27 mouse cellular contexts compared by ENCODE assay signal in the genomic region with DNA sequence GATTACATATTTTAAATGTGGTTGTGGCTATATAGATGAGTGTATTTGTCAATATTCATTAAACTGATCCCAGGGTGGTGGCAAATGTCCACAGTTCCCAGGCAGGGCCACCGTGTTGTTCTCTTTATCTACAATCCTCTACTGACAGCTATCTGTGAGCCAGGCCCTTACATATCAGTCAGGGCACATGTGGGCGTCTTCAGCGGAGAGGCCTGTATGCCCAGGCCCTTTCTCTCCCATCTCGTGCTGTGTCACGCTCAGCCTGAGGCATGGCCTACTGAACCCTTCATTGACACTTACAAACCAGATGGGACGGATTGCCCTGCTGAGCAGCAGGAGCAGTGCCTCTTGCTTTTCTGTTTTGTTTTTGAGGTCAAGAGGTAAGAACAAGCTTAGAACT. TPM values are rescaled to one million over a fixed set of nuclear protein-coding genes. Genes with fewer than 3 reads are reported as not detected.
DNase-seq lines count a peak whose midpoint lies in the region; ATAC-seq lines count a peak whose summit lies in the region.
"Had no signal": no experiment of that assay in that cellular context is flagged by ENCODE, and none has a peak within 500 bp of the region (broad histone marks: within the 10 kb centered on the region; RNA-seq: fewer than 3 reads in every experiment).

No protein-coding gene starts in this region.

- no peaks in the 10 kb centered on the region for H3K9me3 ChIP-seq in erythroblast, embryonic 14.5 days (ENCODE audit: control insufficient read depth, low read length)
- H3K9me3 ChIP-seq in liver, embryonic 13.5 days (replicated peaks), result no peaks in the 10 kb centered on the region
- H3K9me3 ChIP-seq: embryonic facial prominence, embryonic 15.5 days; forebrain, embryonic 13.5 days; heart, embryonic 15.5 days; hindbrain, embryonic 13.5 days; midbrain, embryonic 10.5 days had no signal

- ATAC-seq in liver, embryonic 13.5 days (ENCODE audit: low read depth), result peak; percentile 98
- ATAC-seq: forebrain, embryonic 13.5 days had no signal

- H3K27me3 ChIP-seq in erythroblast, embryonic 14.5 days (ENCODE audit: control insufficient read depth), result no peaks in the 10 kb centered on the region
- H3K27me3 ChIP-seq in liver, embryonic 13.5 days, result no peaks in the 10 kb centered on the region
- H3K27me3 ChIP-seq: embryonic facial prominence, embryonic 15.5 days; forebrain, embryonic 13.5 days; heart, embryonic 15.5 days; hindbrain, embryonic 13.5 days had no signal

- H3K9ac ChIP-seq in liver, embryonic 13.5 days, result peak overlapping the region; percentile 56; the same call in 1 of the 2 replicates
- H3K9ac ChIP-seq: embryonic facial prominence, embryonic 15.5 days; forebrain, embryonic 13.5 days; heart, embryonic 15.5 days; hindbrain, embryonic 13.5 days had no signal

- 36% methylated on average over 6 of the region's 6 CpGs for WGBS in liver, embryonic 13.5 days (ENCODE audit: insufficient replicate concordance)

- H3K4me2 ChIP-seq in liver, embryonic 13.5 days, result peak overlapping the region; percentile 46
- H3K4me2 ChIP-seq: embryonic facial prominence, embryonic 15.5 days; forebrain, embryonic 13.5 days; heart, embryonic 15.5 days; hindbrain, embryonic 13.5 days had no signal

- peak overlapping the region; percentile 53 for H3K4me3 ChIP-seq in erythroblast, embryonic 14.5 days (replicated peaks)
- no peak overlapping the region for H3K4me3 ChIP-seq in liver, embryonic 13.5 days (replicated peaks)
- H3K4me3 ChIP-seq: embryonic facial prominence, embryonic 15.5 days; forebrain, embryonic 13.5 days; heart, embryonic 15.5 days; hindbrain, embryonic 13.5 days; layer of hippocampus, adult 2 months; midbrain, embryonic 10.5 days had no signal

- H3K27ac ChIP-seq in liver, embryonic 13.5 days, result peak overlapping the region; percentile 94
- H3K27ac ChIP-seq: embryonic facial prominence, embryonic 15.5 days; forebrain, embryonic 13.5 days; heart, embryonic 15.5 days; hindbrain, embryonic 13.5 days; layer of hippocampus, adult 2 months; midbrain, embryonic 10.5 days had no signal

- H3K4me1 ChIP-seq in erythroblast, embryonic 14.5 days (ENCODE audit: control insufficient read depth), result peaks cover 77% of the 10 kb centered on the region
- H3K4me1 ChIP-seq in liver, embryonic 13.5 days (replicated peaks), result peaks cover 70% of the 10 kb centered on the region
- H3K4me1 ChIP-seq: embryonic facial prominence, embryonic 15.5 days; hindbrain, embryonic 13.5 days; midbrain, embryonic 10.5 days had no signal

- H3K36me3 ChIP-seq in erythroblast, embryonic 14.5 days (ENCODE audit: control insufficient read depth), result no peaks in the 10 kb centered on the region
- no peaks in the 10 kb centered on the region for H3K36me3 ChIP-seq in liver, embryonic 13.5 days
- H3K36me3 ChIP-seq: embryonic facial prominence, embryonic 15.5 days; heart, embryonic 15.5 days; hindbrain, embryonic 13.5 days; midbrain, embryonic 10.5 days had no signal

- peak; percentile 10 to 31 for DNase-seq in spleen, postnatal 36 days (ENCODE audit: low spot score in 2 of 2)
- DNase-seq in spleen, postnatal 14 days (ENCODE audit: low spot score in 2 of 2), result no peak
- peak; percentile 74 for DNase-seq in liver, embryonic 13.5 days
- DNase-seq in spleen, postnatal 4 days (ENCODE audit: low spot score in 2 of 2), result peak; percentile 36 to 64
- DNase-seq in adrenal gland, postnatal 4 days (ENCODE audit: low spot score in 2 of 2), result no peak
- DNase-seq in retina, postnatal 1 day, result no peak
- no peak for DNase-seq in heart, adult 8-10 months (ENCODE audit: low spot score)
- DNase-seq: adrenal gland, adult 2 months; cerebellum, adult 11 months; cerebellum, postnatal 14 days; embryo, embryonic 11 days; gastrocnemius, postnatal 14 days; heart, adult 18-20 months; lung, adult 2 months; right cerebral cortex, postnatal 25 days; thymus, adult 2 months had no signal

RNA-seq across cellular contexts. Expression of a gene that starts 10.7 kb away (rescaled TPM):
- polyA plus RNA-seq in erythroblast, embryonic 14.5 days (2012), result 0.01 and 0.17 TPM in 2 replicates
- 2.9 and 4.2 TPM in 2 replicates for polyA plus RNA-seq in liver, embryonic 13.5 days (2015; fragmentation: Nextera tagmentation; extraction: Ambion mirVana)
- total RNA-seq in adrenal gland, postnatal 4 days (2021), result 10 to 100 TPM; 29.4 to 29.6 TPM
- total RNA-seq in heart, adult 8-10 months (2022), result 10 to 100 TPM in 2 of 4 experiments, 1 to 10 TPM in 2; 7.6 to 15.7 (median 9.4) TPM

RNA-seq across cellular contexts. Expression of a gene that starts 27.6 kb away (rescaled TPM):
- not detected in 2 replicates for polyA plus RNA-seq in erythroblast, embryonic 14.5 days (2012)
- polyA plus RNA-seq in liver, embryonic 13.5 days (2015; fragmentation: Nextera tagmentation; extraction: Ambion mirVana), result 0.78 and 0.98 TPM in 2 replicates
- not detected for total RNA-seq in adrenal gland, postnatal 4 days (2021)
- total RNA-seq in heart, adult 8-10 months (2022), result not detected
- total RNA-seq: adrenal gland, adult 2 months; gastrocnemius, postnatal 14 days; heart, adult 18-20 months; layer of hippocampus, adult 2 months; midbrain, postnatal 0 days; neutrophil, adult 5-6 weeks had no signal
- polyA plus RNA-seq: adrenal gland, adult 2 months; forebrain, embryonic 13.5 days; heart, embryonic 15.5 days; hindbrain, embryonic 13.5 days; kidney, embryonic 16.5 days; limb, embryonic 11.5 days; midbrain, embryonic 10.5 days; midbrain, postnatal 0 days had no signal

RNA-seq across cellular contexts. Expression of a gene that starts 43.0 kb away (rescaled TPM):
- not detected in 2 replicates for polyA plus RNA-seq in erythroblast, embryonic 14.5 days (2012)
- polyA plus RNA-seq in liver, embryonic 13.5 days (2015; fragmentation: Nextera tagmentation; extraction: Ambion mirVana), result 0.45 and 0.47 TPM in 2 replicates
- total RNA-seq in adrenal gland, postnatal 4 days (2021), result 1 to 10 TPM; 6.5 to 6.9 TPM
- total RNA-seq in heart, adult 8-10 months (2022), result 1 to 10 TPM; 2.3 to 5.4 (median 4.3) TPM
- total RNA-seq: neutrophil, adult 5-6 weeks had no signal

Comparison
In these comparisons a context has a peak if more than half of its experiments do, and no peak if none do; other contexts are left out.
1. DNase-seq: peak in spleen, postnatal 36 days (2 of 2), liver, embryonic 13.5 days (single experiment) and spleen, postnatal 4 days (2 of 2); none in spleen, postnatal 14 days (0 of 2), adrenal gland, postnatal 4 days (0 of 2), retina, postnatal 1 day (single experiment) and heart, adult 8-10 months (single experiment).